Mouse (Mus musculus) neural tube, embryonic 12.5 days (tissue): Measurements from ENCODE around the gene Gm30083. TPM values are rescaled to one million over a fixed set of nuclear protein-coding genes. Genes with fewer than 3 reads are reported as not detected.

Experiments
- ATAC-seq: fragments of 200-750 bp; cut with Nextera tagmentation; 2 replicates; pipeline ENCODE4 v1.8.0; 2017; ENCODE audit warnings: low read depth, mild to moderate bottlenecking, moderate TSS enrichment, moderate library complexity; ENCODE audit not compliant: low FRiP score
- H3K27ac ChIP-seq: fragments of 300-500 bp; sonication (generic); 2 replicates; pipeline ENCODE4 v1.5.1; 2016
- H3K27me3 ChIP-seq: fragments of 300-500 bp; sonication (generic); replicated peaks from 2 replicates; pipeline ENCODE4 v1.6.1; 2016; ENCODE audit warnings: mild to moderate bottlenecking
- H3K36me3 ChIP-seq: fragments of 300-500 bp; sonication (generic); 2 replicates; pipeline ENCODE4 v1.6.1; 2016; ENCODE audit warnings: mild to moderate bottlenecking
- H3K4me1 ChIP-seq: fragments of 300-500 bp; sonication (generic); 2 replicates; pipeline ENCODE4 v1.6.1; 2016
- H3K4me2 ChIP-seq: fragments of 300-500 bp; sonication (generic); replicated peaks from 2 replicates; pipeline ENCODE4 v1.6.1; 2016; ENCODE audit warnings: mild to moderate bottlenecking
- H3K4me3 ChIP-seq: fragments of 300-500 bp; sonication (generic); 2 replicates; pipeline ENCODE4 v1.5.1; 2016
- H3K9ac ChIP-seq: fragments of 300-500 bp; sonication (generic); 2 replicates; pipeline ENCODE4 v1.6.1; 2016; ENCODE audit warnings: mild to moderate bottlenecking
- H3K9me3 ChIP-seq: fragments of 300-500 bp; sonication (generic); 2 replicates; pipeline ENCODE4 v1.6.1; 2016; ENCODE audit warnings: mild to moderate bottlenecking
- WGBS: fragments of 180-500 bp; shearing (Covaris S2); methylation state at CpG from one replicate; pipeline ENCODE4 v1.1.7; 2016; 5-methylcytosine and 5-hydroxymethylcytosine counted together
- polyA plus RNA-seq: library from polyadenylated mRNA; unstranded; fragments of >200 nt; fragmentation: Nextera tagmentation; extraction: Ambion mirVana; gene quantifications from 2 replicates; pipeline ENCODE4 v1.2.1, GENCODE M21; 2016

Gene Gm30083
- polyA plus RNA-seq, 1 experiment from 2014 or later: not detected

GRCm38 (mm10) chr14:33956055-33956454, 58.9 kb downstream of the Gm30083 start:
- no peak overlapping the region for H3K4me2 ChIP-seq
- no peak overlapping the region for H3K27ac ChIP-seq
- 77% methylated on average over 13 of the region's 13 CpGs for WGBS
- no peaks in the 10 kb centered on the region for H3K36me3 ChIP-seq
- no peak overlapping the region for H3K4me3 ChIP-seq
- H3K4me1 ChIP-seq: no peaks in the 10 kb centered on the region
- ATAC-seq: no peak
- no peaks in the 10 kb centered on the region for H3K27me3 ChIP-seq
- H3K9ac ChIP-seq: no peak overlapping the region
- H3K9me3 ChIP-seq: no peaks in the 10 kb centered on the region

- Histone ChIP-seq H3K27ac (no peak within 1 kb of the TSS), H3K36me3 (no peaks in the 10 kb centered on the region), H3K9me3 (no peaks in the 10 kb centered on the region), H3K9ac (no peak within 1 kb of the TSS), H3K27me3 (no peaks in the 10 kb centered on the region), H3K4me3 (no peak within 1 kb of the TSS), H3K4me2 (no peak within 1 kb of the TSS), H3K4me1 (no peaks in the 10 kb centered on the region)
- no peak for ATAC-seq
- WGBS: 94% methylated on average over 5 of the region's 5 CpGs
Measured at GRCm38 (mm10) chr14:33953761-33954160, 61.2 kb downstream of the Gm30083 start, which contains the start of gene Rbp3. Gene Rbp3, plus strand, starts transcription at chr14:33954003.

- Histone ChIP-seq H3K36me3 (no peaks in the 10 kb centered on the region), H3K4me1 (no peaks in the 10 kb centered on the region), H3K4me2 (no peak overlapping the region), H3K27me3 (no peaks in the 10 kb centered on the region), H3K4me3 (no peak overlapping the region), H3K27ac (no peak overlapping the region), H3K9me3 (no peaks in the 10 kb centered on the region), H3K9ac (no peak overlapping the region)
- ATAC-seq: no peak
- WGBS: 65% methylated on average over 6 of the region's 6 CpGs
Measured at GRCm38 (mm10) chr14:33952233-33952981, 62.6 kb downstream of the Gm30083 start.

- ATAC-seq: no peak
- Histone ChIP-seq H3K4me2 (no peak overlapping the region), H3K9ac (no peak overlapping the region), H3K9me3 (no peaks in the 10 kb centered on the region), H3K27me3 (no peaks in the 10 kb centered on the region), H3K4me3 (no peak overlapping the region), H3K36me3 (no peaks in the 10 kb centered on the region), H3K27ac (no peak overlapping the region), H3K4me1 (no peaks in the 10 kb centered on the region)
- 83% methylated on average over 6 of the region's 6 CpGs for WGBS
Measured at GRCm38 (mm10) chr14:33946125-33946524, 68.9 kb downstream of the Gm30083 start.

- H3K4me1 ChIP-seq: no peaks in the 10 kb centered on the region
- WGBS: 84% methylated on average over 5 of the region's 5 CpGs
Measured at GRCm38 (mm10) chr14:33942222-33942621, 72.8 kb downstream of the Gm30083 start.

GRCm38 (mm10) chr14:33940739-33941138, 74.2 kb downstream of the Gm30083 start, which contains the start of gene Gdf2:
Gene Gdf2, plus strand, starts transcription at chr14:33941039.
- Histone ChIP-seq H3K4me1 (no peaks in the 10 kb centered on the region), H3K27ac (no peak within 1 kb of the TSS), H3K4me3 (no peak within 1 kb of the TSS), H3K27me3 (no peaks in the 10 kb centered on the region), H3K4me2 (no peak within 1 kb of the TSS), H3K9me3 (no peaks in the 10 kb centered on the region), H3K36me3 (no peaks in the 10 kb centered on the region), H3K9ac (no peak within 1 kb of the TSS)
- 81% methylated on average over 8 of the region's 8 CpGs for WGBS
- ATAC-seq: no peak

More at GRCm38 (mm10) chr14:33942222-33942621, 72.8 kb downstream of the Gm30083 start:
- Histone ChIP-seq H3K4me2 (no peak overlapping the region), H3K9me3 (no peaks in the 10 kb centered on the region), H3K36me3 (no peaks in the 10 kb centered on the region), H3K9ac (no peak overlapping the region), H3K27ac (no peak overlapping the region), H3K4me3 (no peak overlapping the region), H3K27me3 (no peaks in the 10 kb centered on the region)
- no peak for ATAC-seq

GRCm38 (mm10) chr14:33939117-33939516, 75.9 kb downstream of the Gm30083 start:
- Histone ChIP-seq H3K4me1 (no peaks in the 10 kb centered on the region), H3K4me3 (no peak overlapping the region), H3K9ac (no peak overlapping the region), H3K9me3 (no peaks in the 10 kb centered on the region), H3K36me3 (no peaks in the 10 kb centered on the region), H3K4me2 (peak overlapping the region; percentile 45), H3K27me3 (no peaks in the 10 kb centered on the region), H3K27ac (no peak overlapping the region)
- 28% methylated on average over 9 of the region's 9 CpGs for WGBS
- ATAC-seq: 0 out of 2 replicates have a peak, but pooled peaks have one; percentile 56

Other genes starting within 250 kb of the Gm30083 start
- 12.5 and 14.6 TPM in 2 replicates for gene Gdf10, start 91.6 kb downstream of the Gm30083 start, polyA plus RNA-seq
- gene Gdf2, start 74.1 kb downstream of the Gm30083 start, polyA plus RNA-seq: not detected in 2 replicates
- gene Rbp3, start 61.2 kb downstream of the Gm30083 start, polyA plus RNA-seq: not detected in 2 replicates
- 0.04 and 0.18 TPM in 2 replicates for gene Zfp488, start 36.4 kb downstream of the Gm30083 start, polyA plus RNA-seq
- not detected in 2 replicates for gene Gm5460, start 1.6 kb upstream of the Gm30083 start, polyA plus RNA-seq
- not detected in 2 replicates for gene Antxrl, start 37.5 kb upstream of the Gm30083 start, polyA plus RNA-seq
- gene Anxa8, start 70.8 kb upstream of the Gm30083 start, polyA plus RNA-seq: 0.49 and 0.92 TPM in 2 replicates
- gene A630023A22Rik, start 87.6 kb upstream of the Gm30083 start, polyA plus RNA-seq: not detected in 2 replicates
- gene Npy4r, start 137.3 kb upstream of the Gm30083 start, polyA plus RNA-seq: 0.05 TPM in 2 replicates
- gene Gprin2, start 186.5 kb upstream of the Gm30083 start, polyA plus RNA-seq: 2.3 and 3.1 TPM in 2 replicates
- 0.28 and 0.38 TPM in 2 replicates for gene Syt15, start 204.4 kb upstream of the Gm30083 start, polyA plus RNA-seq